Mouse (Mus musculus) erythroblast, adult 5-6 weeks (primary cell): Measurements from ENCODE around the gene Actr3. TPM values are rescaled to one million over a fixed set of nuclear protein-coding genes. Genes with fewer than 3 reads are reported as not detected.

ENCODE experiments used
- ATAC-seq: replicated peaks from 2 replicates; pipeline ENCODE4 v1.8.0; 2016; ENCODE audit warnings: moderate number of reproducible peaks, mild to moderate bottlenecking, moderate TSS enrichment, inconsistent platforms; ENCODE audit not compliant: poor library complexity, low FRiP score, severe bottlenecking
- total RNA-seq, 2 experiments: library from RNA; stranded (forward) in 1 of 2; stranded (reverse) in 1 of 2; fragments of 150-400 nt in 1 of 2; fragments of 200-764, 138-1000 nt in 1 of 2; gene quantifications; 2 replicates each; pipeline versions ENCODE4 v1.2.3 to v1.2.4; 2015 to 2017; ENCODE audit warnings: low replicate concordance in 2 of 2

Gene Actr3
- total RNA-seq, 2 experiments from 2014 or later, result 203 to 347 TPM

GRCm38 (mm10) chr1:125382622-125383021 lies 52.9 kb downstream of the Actr3 start:
- ATAC-seq, result no peak

GRCm38 (mm10) chr1:125378889-125379288 lies 56.6 kb downstream of the Actr3 start:
- no peak for ATAC-seq

DNA sequence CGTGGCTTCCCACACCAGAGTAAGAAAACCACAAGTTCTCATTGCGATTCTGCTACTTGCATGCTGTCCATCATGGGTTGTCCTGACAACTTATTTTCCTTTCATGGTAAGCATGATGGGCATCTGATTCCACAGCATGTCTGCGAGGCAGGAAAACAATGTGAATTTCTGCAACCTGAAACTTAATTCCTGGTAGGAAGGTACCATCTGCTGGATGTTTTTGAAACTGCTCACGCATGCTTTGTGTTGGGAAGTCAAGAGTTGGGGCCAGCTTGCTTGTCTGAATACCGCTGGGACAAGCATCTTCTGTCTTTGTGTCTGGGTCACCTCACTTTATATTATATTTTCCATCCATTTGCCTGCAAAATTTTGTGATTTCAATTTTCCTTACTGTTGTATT lies 62.7 kb downstream of the Actr3 start:
- ATAC-seq, result no peak

- peak; percentile 82 for ATAC-seq
Observed at GRCm38 (mm10) chr1:125370779-125371178, 64.7 kb downstream of the Actr3 start.

DNA sequence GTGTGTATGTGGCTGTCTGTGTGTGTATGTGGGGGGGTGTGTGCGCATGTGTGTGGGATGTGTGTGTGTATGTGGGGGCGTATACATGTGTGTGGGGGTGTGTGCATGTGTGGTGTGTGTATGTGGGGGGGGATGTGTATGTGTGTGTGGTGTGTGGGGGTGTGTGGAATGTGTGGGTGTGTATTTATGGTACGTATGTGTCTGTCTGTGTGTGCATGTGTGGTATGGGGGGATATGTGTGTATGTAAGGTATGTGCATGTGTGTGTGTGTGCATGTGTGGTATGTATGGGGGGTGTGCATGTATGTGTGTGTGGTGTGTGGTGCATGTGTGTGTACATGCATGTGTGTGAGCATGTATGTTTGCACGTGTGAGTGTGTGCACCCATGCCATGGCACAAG lies 70.0 kb downstream of the Actr3 start:
- ATAC-seq, result no peak

DNA sequence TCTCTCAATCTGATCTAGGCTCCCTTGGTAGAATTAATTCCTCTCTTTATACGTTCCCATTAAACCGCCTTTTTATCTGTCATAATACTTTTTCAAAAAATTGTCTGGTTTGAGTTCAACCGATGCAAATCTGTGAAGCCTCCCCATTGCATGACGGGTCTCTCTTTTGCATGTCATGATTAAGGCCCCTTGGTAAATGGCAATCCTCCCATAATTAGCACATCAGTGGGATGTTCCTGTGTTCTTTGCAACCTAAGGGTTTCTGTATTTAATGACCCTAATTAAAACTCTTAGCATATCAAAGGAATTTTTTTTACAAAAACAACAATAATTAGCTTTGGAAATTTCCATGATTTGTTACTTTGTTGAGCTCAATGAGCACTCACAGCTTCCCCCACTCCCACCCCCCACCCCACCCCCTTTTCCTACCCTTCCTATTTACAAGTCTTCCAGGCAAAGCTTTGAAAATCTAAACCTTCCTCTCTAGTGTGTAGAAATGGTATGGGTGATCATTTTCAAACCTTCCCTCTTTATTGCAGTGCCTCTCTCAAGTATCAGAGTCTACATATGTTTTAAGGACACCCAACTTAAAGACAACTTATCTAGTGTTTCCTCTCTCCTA lies 84.0 kb downstream of the Actr3 start:
- ATAC-seq, result no peak

GRCm38 (mm10) chr1:125350843-125351242 lies 84.7 kb downstream of the Actr3 start:
- no peak for ATAC-seq

DNA sequence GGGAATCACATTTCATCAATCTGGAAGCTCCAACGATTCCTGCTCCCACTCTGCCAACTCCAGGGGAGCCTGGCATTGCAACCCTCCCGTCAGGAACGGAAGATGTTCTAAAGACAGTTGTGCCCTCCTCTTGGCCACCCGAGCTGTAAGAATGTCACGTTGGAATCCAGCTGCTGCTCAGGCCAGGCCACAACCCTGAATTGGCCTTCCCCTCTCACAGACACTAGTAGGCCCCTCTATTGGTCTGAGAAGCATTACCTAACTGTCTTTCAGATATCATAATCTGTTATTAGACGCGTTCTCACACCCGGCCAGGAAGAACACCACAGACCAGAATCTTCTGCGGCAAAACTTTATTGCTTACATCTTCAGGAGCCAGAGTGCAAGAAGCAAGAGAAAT lies 89.7 kb downstream of the Actr3 start:
- no peak for ATAC-seq

- ATAC-seq, result no peak
Observed at GRCm38 (mm10) chr1:125345448-125345847, 90.1 kb downstream of the Actr3 start.

DNA sequence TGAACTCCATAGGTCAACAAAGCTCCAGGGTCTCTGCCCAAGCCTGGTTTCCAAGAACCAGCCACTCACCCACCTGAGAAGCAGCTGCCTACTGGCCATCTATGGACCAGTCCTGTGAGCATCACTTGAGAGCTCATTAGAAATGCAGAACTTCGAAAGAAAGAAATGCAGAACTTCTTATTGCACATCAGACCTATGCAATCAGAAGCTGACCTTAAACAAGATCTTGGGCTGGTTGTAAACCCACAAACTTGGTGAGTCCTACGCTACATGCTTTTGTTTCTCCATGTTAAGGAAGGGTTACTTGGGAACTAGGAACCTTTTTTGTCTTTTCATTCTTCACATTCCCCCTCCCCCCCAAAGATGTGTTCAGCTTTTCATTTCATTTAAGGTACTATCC lies 92.4 kb downstream of the Actr3 start:
- ATAC-seq, result no peak

Other genes with a start within 250 kb of the Actr3 start
- gene Slc35f5, start 124.9 kb upstream of the Actr3 start, total RNA-seq (2015; ENCODE audit: low replicate concordance), result 0.84 and 0.96 TPM in 2 replicates
- 0.68 and 1.8 TPM in 2 replicates for gene Slc35f5, start 124.9 kb upstream of the Actr3 start, total RNA-seq (2017; ENCODE audit: low replicate concordance)
- gene Gpr39, start 241.3 kb upstream of the Actr3 start, total RNA-seq (2015; ENCODE audit: low replicate concordance), result not detected in 2 replicates
- gene Gpr39, start 241.3 kb upstream of the Actr3 start, total RNA-seq (2017; ENCODE audit: low replicate concordance), result not detected in 2 replicates